Mouse (Mus musculus): ENCODE measurements around the gene Med25. TPM values are rescaled to one million over a fixed set of nuclear protein-coding genes. Genes with fewer than 3 reads are reported as not detected.

Med25 gene
- total RNA-seq, 2 experiments from 2014 or later, result 76.9 to 81.1 TPM

Small RNAs within 50 kb of the gene (microRNA-seq; reads per million reads assigned to microRNA genes)
- 0 reads per million in 2 experiments for gene Mir707 (ENCODE audit: borderline number of aligned reads in 2 of 2)

Other genes starting within 250 kb of the Med25 start
- gene Myh14, start 221.9 kb downstream of the Med25 start, total RNA-seq (2021), result 100 to 1,000 TPM in 1 of 2 experiments, 10 to 100 TPM in 1; 81.8 to 110 TPM
- gene Izumo2, start 184.0 kb downstream of the Med25 start, total RNA-seq (2021), result not detected
- gene Vrk3, start 144.3 kb downstream of the Med25 start, total RNA-seq (2021), result 10 to 100 TPM; 25.3 to 26.7 TPM
- under 1 TPM; 0.06 to 0.14 TPM for gene Zfp473, start 141.7 kb downstream of the Med25 start, total RNA-seq (2021)
- 10 to 100 TPM; 21.9 to 28.9 TPM for gene Nup62, start 76.6 kb downstream of the Med25 start, total RNA-seq (2021)
- under 1 TPM; 0.89 TPM for gene Il4i1, start 76.3 kb downstream of the Med25 start, total RNA-seq (2021)
- 10 to 100 TPM; 54.3 to 62.0 TPM for gene Atf5, start 76.1 kb downstream of the Med25 start, total RNA-seq (2021)
- gene Akt1s1, start 43.7 kb downstream of the Med25 start, total RNA-seq (2021), result 10 to 100 TPM; 73.6 to 75.4 TPM
- gene Tbc1d17, start 43.6 kb downstream of the Med25 start, total RNA-seq (2021), result 10 to 100 TPM; 58.1 to 59.1 TPM
- 10 to 100 TPM; 18.6 to 21.1 TPM for gene Pnkp, start 35.6 kb downstream of the Med25 start, total RNA-seq (2021)
- gene Ptov1, start 22.9 kb downstream of the Med25 start, total RNA-seq (2021), result 100 to 1,000 TPM; 158 to 183 TPM
- 10 to 100 TPM; 16.9 to 17.5 TPM for gene Fuz, start 3.4 kb upstream of the Med25 start, total RNA-seq (2021)
- 10 to 100 TPM; 69.8 to 72.0 TPM for gene Ap2a1, start 36.8 kb upstream of the Med25 start, total RNA-seq (2021)
- gene Tsks, start 50.5 kb upstream of the Med25 start, total RNA-seq (2021), result not detected
- gene Cpt1c, start 82.1 kb upstream of the Med25 start, total RNA-seq (2021), result 1 to 10 TPM; 1.4 to 2.1 TPM
- 100 to 1,000 TPM; 104 to 107 TPM for gene Prmt1, start 93.9 kb upstream of the Med25 start, total RNA-seq (2021)
- 10 to 100 TPM; 27.3 to 31.7 TPM for gene Irf3, start 104.9 kb upstream of the Med25 start, total RNA-seq (2021)
- gene Bcl2l12, start 106.0 kb upstream of the Med25 start, total RNA-seq (2021), result 10 to 100 TPM; 10.2 to 11.2 TPM
- 10 to 100 TPM; 48.0 to 48.1 TPM for gene Scaf1, start 123.7 kb upstream of the Med25 start, total RNA-seq (2021)
- 10 to 100 TPM; 45.1 to 53.3 TPM for gene Rras, start 125.2 kb upstream of the Med25 start, total RNA-seq (2021)
- gene Prr12, start 160.2 kb upstream of the Med25 start, total RNA-seq (2021), result 10 to 100 TPM; 23.4 to 29.4 TPM
- gene Nosip, start 169.7 kb upstream of the Med25 start, total RNA-seq (2021), result 10 to 100 TPM; 30.3 to 32.1 TPM
- 1 to 10 TPM; 7.7 to 7.9 TPM for gene Prrg2, start 170.0 kb upstream of the Med25 start, total RNA-seq (2021)
- gene Rcn3, start 199.5 kb upstream of the Med25 start, total RNA-seq (2021), result 10 to 100 TPM; 26.4 to 28.1 TPM
- 10 to 100 TPM; 77.1 to 84.5 TPM for gene Fcgrt, start 211.1 kb upstream of the Med25 start, total RNA-seq (2021)
- gene Rps11, start 231.7 kb upstream of the Med25 start, total RNA-seq (2021), result 100 to 1,000 TPM; 567 to 587 TPM
- 100 to 1,000 TPM; 580 to 665 TPM for gene Rpl13a, start 236.0 kb upstream of the Med25 start, total RNA-seq (2021)
- gene Gm45713, start 243.5 kb upstream of the Med25 start, total RNA-seq (2021), result not detected
- gene Flt3l, start 243.7 kb upstream of the Med25 start, total RNA-seq (2021), result 10 to 100 TPM in 1 of 2 experiments, 1 to 10 TPM in 1; 7.0 to 16.1 TPM